Mouse (Mus musculus): Measurements from ENCODE around the gene Chst1. TPM values are rescaled to one million over a fixed set of nuclear protein-coding genes. Genes with fewer than 3 reads are reported as not detected.

Chst1 gene
- total and polyA plus RNA-seq, 3 experiments, result not detected

DNA sequence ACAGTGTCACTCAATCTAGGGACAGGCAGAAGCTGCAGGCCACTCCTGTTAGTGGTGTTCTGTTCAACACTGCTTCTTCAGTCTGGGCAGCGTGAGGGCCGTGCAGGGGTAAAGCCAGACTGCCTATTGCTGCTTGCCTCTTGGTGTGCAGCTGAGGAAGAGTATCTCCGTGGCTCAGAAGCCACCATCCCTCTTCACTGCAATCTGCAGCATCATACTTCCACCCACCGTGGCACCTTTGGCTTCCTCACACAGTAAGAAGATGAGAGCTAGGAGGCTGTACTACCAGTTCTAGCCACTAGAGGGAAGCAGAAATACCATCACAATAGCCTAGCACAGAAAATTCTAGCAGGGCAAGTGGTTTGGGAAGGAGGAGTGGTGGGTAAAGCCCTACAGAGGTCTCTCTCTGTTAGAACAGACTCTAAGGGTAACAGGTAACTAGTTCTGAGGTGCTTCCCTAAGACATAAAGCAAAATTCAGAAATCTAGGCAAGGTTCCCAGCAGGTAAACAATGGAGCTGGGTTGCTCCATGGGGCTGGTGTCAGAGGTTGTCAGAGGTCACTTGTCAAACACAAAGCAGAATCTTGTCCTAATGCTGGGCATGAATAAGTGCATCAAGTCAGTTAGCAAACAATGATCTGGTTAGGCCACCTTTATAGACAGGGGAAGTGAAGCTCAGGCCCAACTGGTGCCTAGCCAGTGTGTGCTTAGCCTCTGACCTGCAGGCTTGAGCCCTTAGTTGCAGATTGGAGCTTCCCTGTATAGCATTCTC is 9.5 kb downstream of the Chst1 start:
- DNase-seq (ENCODE audit: extremely low read depth), result peak; percentile 74
- in situ Hi-C loops (cut with MboI; ENCODE audit: low pct_ligation_motif_present, low pct_unique_long_range_greater_than_20kb, low sequenced_read_pairs), result no loop called here

DNA sequence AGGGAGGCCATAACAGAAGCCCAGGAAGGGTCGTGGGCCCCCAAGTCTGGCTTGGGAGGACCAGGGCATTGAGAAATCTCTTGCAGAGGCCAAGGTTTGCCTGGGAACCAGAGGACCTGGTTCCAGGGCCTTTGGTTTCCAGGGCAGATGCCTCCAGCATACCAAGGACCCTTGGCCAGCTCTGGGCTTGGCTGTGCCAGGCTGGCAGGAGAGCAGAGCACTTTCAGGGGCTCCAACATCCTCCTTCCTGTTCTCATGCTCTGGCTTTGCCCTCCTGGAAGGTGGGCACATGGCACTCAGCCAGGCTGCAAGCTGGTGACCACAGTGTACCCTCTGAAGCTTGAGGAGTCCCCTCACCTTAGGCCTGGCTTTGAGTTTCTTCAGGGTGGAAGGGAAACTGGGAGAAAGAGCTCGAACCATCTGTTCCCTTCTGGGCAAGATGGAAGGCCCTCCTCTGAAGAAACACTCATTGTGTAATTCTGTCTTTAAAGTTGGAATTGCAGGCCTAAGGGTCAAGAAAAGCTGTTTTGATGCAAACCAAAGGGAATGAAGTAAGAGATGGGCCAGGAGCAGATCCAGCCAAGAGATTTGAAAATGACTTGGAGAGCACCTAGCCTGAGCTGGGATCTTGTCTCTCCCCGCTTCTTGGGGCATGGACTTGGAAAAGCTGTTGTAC is 10.3 kb downstream of the Chst1 start:
- no peak overlapping the region for H3K27ac ChIP-seq (ENCODE audit: insufficient read depth, low read depth)
- TF ChIP-seq NELFE (IDR thresholded peaks at IDR 0.05; ENCODE audit: low read depth, low read length) (no peak), TCF12 (IDR thresholded peaks at IDR 0.05; ENCODE audit: low read depth, low read length) (no peak), JUND (conservative IDR thresholded peaks at IDR 0.05; ENCODE audit: low read depth, low read length) (no peak), EP300 (IDR thresholded peaks at IDR 0.05; ENCODE audit: low read length) (no peak), SIN3A (IDR thresholded peaks at IDR 0.05; ENCODE audit: low read length) (no peak), RCOR1 (conservative IDR thresholded peaks at IDR 0.05; ENCODE audit: low read depth, low read length) (no peak), ZC3H11A (IDR thresholded peaks at IDR 0.05; ENCODE audit: low read depth, low read length) (no peak), UBTF (IDR thresholded peaks at IDR 0.05; ENCODE audit: low read depth, low read length) (no peak), CHD1 (IDR thresholded peaks at IDR 0.05; ENCODE audit: low read depth, low read length) (no peak), POLR2AphosphoS2 (IDR thresholded peaks at IDR 0.05; ENCODE audit: low read depth, low read length) (no peak), KAT2A (IDR thresholded peaks at IDR 0.05; ENCODE audit: insufficient replicate concordance, low read length) (no peak), MAX (IDR thresholded peaks at IDR 0.05; ENCODE audit: low read length) (no peak), JUN (IDR thresholded peaks at IDR 0.05; ENCODE audit: insufficient read depth, low read depth, low read length) (no peak), RAD21 (IDR thresholded peaks at IDR 0.05; ENCODE audit: low read depth, low read length) (no peak), GABPA (IDR thresholded peaks at IDR 0.05; ENCODE audit: insufficient replicate concordance, low read depth, low read length) (no peak), TBP (conservative IDR thresholded peaks at IDR 0.05; ENCODE audit: low read depth, low read length) (no peak), CHD2 (IDR thresholded peaks at IDR 0.05; ENCODE audit: low read length) (no peak), USF1 (IDR thresholded peaks at IDR 0.05; ENCODE audit: low read depth, low read length) (no peak)
- no peak for DNase-seq (ENCODE audit: extremely low read depth)
- H3K4me1 ChIP-seq (ENCODE audit: control insufficient read depth in 1 of 2, insufficient read depth in 2 of 2), result peaks cover 5 to 7% of the 10 kb centered on the region in 2 experiments; a peak in 3 of 4 replicates
- H3K4me2 ChIP-seq (ENCODE audit: insufficient read depth, low read depth, poor library complexity, severe bottlenecking), result no peak overlapping the region
- no peaks in the 10 kb centered on the region for H3K79me2 ChIP-seq (replicated peaks; ENCODE audit: control insufficient read depth, extremely low read depth, insufficient read depth, poor library complexity, severe bottlenecking)
- no peak overlapping the region for H3K4me3 ChIP-seq (replicated peaks in 1 of 3; ENCODE audit: low read depth in 2 of 3, low read length in 2 of 3, poor library complexity in 1 of 3)
- no peaks in the 10 kb centered on the region for H3K9me3 ChIP-seq (replicated peaks; ENCODE audit: low read length)
- in situ Hi-C loops (cut with MboI; ENCODE audit: low pct_ligation_motif_present, low pct_unique_long_range_greater_than_20kb, low sequenced_read_pairs) (loop anchor here (5.0 kb wide), 1 partner anchor 202 kb away; no protein-coding TSS in a partner anchor), dilution Hi-C loops (cut with MboI; ENCODE audit: extremely low pct_ligation_motif_present, extremely low pct_unique_long_range_greater_than_20kb, low sequenced_read_pairs) (no loop called here)
- peaks cover 63% of the 10 kb centered on the region for H3K27me3 ChIP-seq (replicated peaks)
- H3K9ac ChIP-seq (ENCODE audit: insufficient read depth, low read depth), result no peak overlapping the region
- H3K36me3 ChIP-seq (replicated peaks in 1 of 2; ENCODE audit: control insufficient read depth in 1 of 2, insufficient read depth in 1 of 2, low read length in 1 of 2), result no peaks in the 10 kb centered on the region

More for the DNA sequence above, 9.5 kb downstream of the Chst1 start:
- Histone ChIP-seq H3K9ac (ENCODE audit: insufficient read depth, low read depth) (no peak overlapping the region), H3K9me3 (replicated peaks; ENCODE audit: low read length) (no peaks in the 10 kb centered on the region), H3K36me3 (replicated peaks in 1 of 2; ENCODE audit: control insufficient read depth in 1 of 2, insufficient read depth in 1 of 2, low read length in 1 of 2) (no peaks in the 10 kb centered on the region), H3K4me3 (replicated peaks in 1 of 3; ENCODE audit: low read depth in 2 of 3, low read length in 2 of 3, poor library complexity in 1 of 3) (no peak overlapping the region), H3K79me2 (replicated peaks; ENCODE audit: control insufficient read depth, extremely low read depth, insufficient read depth, poor library complexity, severe bottlenecking) (no peaks in the 10 kb centered on the region), H3K4me1 (ENCODE audit: control insufficient read depth in 1 of 2, insufficient read depth in 2 of 2) (peaks cover under 1% of the 10 kb centered on the region in 2 experiments; a peak in 1 of 4 replicates), H3K4me2 (ENCODE audit: insufficient read depth, low read depth, poor library complexity, severe bottlenecking) (no peak overlapping the region), H3K27me3 (replicated peaks) (peaks cover 71% of the 10 kb centered on the region), H3K27ac (ENCODE audit: insufficient read depth, low read depth) (no peak overlapping the region)
- dilution Hi-C loops (cut with MboI; ENCODE audit: extremely low pct_ligation_motif_present, extremely low pct_unique_long_range_greater_than_20kb, low sequenced_read_pairs), result no loop called here
- TF ChIP-seq RCOR1 (conservative IDR thresholded peaks at IDR 0.05; ENCODE audit: low read depth, low read length) (no peak), SMC3 (IDR thresholded peaks at IDR 0.05; ENCODE audit: low read depth, low read length) (peak; percentile 94), RAD21 (IDR thresholded peaks at IDR 0.05; ENCODE audit: low read depth, low read length) (peak; percentile 79), CTCF (conservative IDR thresholded peaks at IDR 0.05 in 1 of 2, IDR thresholded peaks at IDR 0.05 in 1 of 2; ENCODE audit: low read depth in 2 of 2, low read length in 2 of 2) (peak; percentile 90 to 98), E2F4 (IDR thresholded peaks at IDR 0.05; ENCODE audit: insufficient replicate concordance, low read depth, low read length) (0 out of 2 replicates have a peak, but pooled peaks have one; percentile 14), JUN (IDR thresholded peaks at IDR 0.05; ENCODE audit: insufficient read depth, low read depth, low read length) (no peak), ZC3H11A (IDR thresholded peaks at IDR 0.05; ENCODE audit: low read depth, low read length) (peak; percentile 73)
